Mouse (Mus musculus) WW6 (cell line): ENCODE data around the gene Pakap.

Experiments used
- DNase-seq: peaks from one replicate; pipeline ENCODE4 v3.0.0-alpha.2; 2013; ENCODE audit warnings: low read depth, low spot score

Pakap gene

DNA sequence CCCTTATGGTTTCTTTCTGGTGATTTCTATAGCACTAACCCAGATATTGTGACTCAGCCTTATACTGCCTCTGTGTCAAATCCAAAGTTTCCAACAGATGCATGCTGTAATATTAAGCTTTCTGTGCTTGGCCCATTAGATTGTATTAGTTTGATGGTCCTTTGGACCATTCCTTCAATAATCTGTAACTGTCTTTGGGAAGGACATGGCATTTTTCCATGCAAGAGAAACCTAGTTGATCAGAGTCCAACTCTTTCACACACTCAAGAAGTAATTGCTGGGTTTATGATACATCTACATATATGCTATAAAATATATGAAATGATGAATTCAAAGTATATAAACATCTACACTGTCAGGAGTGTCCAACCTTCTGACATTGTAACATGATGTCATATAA lies 147.9 kb downstream of the Pakap start:
- DNase-seq = no peak

DNA sequence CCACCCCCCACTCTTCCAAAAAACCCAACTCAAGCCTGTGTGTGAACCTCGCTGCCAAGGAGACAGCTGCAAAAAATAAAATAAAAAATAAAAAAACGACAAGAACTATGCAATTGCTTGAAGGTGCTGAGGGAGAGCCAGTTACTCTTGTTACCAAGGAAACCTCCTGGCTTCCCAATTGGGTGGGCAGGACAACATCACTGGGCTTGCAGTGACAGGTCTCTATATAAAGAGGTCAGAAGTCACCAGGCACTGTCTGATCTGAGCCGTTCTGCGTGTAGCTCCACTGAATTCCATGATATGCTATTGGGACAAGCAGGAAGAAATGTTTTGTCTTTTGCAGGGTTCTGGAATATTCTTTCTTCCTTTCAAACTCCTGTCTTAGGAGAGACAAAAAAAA lies 148.8 kb downstream of the Pakap start:
- DNase-seq = no peak

DNA sequence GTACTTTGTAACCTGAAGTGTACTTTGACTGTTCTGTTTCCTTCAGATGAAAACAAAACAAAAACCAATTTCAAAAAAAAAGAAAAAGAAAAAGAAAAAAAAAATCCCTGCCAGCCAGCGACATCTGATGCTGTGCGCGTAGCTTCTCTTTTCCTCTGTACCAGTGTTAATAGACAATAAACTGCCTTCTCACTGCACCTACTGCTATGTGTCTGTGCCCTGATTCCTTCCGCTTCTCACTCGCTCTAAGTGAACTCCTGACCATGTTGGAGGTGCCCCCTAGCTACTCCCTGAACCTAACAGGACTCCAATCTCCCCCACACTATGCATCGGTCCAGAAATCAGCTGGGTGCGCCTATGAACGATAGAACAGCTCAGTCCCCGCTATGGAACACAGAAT lies 149.4 kb downstream of the Pakap start, which contains the start of gene Akap2:
TSS of gene Akap2 (plus strand) at position 304 of the 400 bp plus-strand sequence.
- no peak for DNase-seq

DNA sequence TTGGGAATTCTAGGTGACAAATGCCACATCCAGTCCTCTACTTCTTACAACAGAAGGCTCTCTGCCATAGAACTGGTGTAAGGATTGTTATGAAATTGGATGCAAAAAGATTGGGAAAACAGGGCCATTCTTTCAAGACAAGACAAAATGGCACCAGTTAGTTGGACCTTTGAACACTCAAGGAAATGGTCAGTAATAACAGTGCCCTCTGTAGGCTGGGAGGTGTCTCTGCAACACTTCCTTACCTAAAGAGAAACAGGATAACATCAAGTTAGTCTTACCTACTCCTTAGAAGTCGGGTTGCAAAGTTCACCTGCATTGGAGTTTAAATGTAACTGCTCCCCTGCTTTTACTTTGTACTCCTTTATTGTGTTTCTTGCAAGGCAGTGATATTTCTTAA lies 151.4 kb downstream of the Pakap start:
- no peak for DNase-seq

DNA sequence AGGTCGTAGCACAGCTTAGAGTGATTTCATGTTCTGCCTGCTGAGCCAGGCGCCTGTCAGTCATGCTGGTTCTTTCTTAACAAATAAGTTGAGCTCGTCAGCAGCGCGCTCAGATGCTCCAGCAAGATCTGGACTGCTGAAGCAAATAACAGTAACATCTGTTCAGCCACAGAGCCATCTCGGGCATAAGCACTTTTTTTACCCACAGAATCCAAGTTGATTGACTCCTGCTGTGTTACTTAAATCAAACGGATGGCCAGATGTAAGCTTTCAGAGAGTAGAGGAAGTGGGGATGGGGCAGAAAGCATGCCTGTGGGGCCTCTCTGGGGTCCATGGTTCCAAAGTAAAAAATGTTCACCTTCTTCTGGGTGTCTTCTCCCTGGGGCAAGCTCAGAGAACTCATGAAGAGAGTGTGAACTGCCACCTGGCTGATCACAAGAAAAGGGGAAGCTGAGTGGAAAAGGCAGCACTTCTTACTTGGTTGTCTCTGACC lies 152.9 kb downstream of the Pakap start:
- DNase-seq = no peak

DNA sequence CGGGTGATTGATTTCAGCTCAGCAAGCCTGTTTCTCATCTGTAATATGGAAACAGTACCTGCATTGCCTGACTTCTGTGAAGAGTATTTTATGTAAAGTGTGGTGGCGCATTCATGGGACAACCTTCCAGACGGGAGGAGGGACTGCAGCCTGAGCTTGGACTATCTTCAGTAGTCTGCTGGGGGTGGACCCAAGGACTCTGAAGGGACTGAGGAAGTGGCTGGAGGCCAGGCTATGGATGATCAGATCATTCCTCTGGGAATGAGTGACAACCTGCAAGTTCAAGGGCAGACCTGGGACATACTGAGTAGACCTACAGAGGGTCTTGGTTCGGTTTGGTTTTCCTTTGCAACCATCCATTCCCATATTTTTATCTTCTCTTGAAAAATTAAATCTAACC lies 154.3 kb downstream of the Pakap start:
- DNase-seq = no peak

DNA sequence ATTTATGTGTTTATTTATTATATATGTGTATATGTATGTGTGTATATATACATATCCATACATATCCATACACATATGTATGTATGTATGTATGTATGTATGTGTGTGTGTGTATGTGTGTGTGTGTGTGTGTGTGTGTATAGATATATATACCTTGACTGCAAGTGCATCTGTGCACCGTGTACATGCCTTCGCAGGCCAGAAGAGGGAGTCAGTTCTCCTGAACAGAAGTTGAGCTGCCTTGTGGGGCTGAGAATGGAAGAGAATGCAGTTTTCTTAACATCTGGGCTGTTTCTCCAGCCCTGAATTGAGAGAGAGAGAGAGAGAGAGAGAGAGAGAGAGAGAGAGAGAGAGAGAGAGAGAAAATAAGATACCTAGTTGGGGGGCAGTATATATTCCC lies 155.7 kb downstream of the Pakap start:
- no peak for DNase-seq

DNA sequence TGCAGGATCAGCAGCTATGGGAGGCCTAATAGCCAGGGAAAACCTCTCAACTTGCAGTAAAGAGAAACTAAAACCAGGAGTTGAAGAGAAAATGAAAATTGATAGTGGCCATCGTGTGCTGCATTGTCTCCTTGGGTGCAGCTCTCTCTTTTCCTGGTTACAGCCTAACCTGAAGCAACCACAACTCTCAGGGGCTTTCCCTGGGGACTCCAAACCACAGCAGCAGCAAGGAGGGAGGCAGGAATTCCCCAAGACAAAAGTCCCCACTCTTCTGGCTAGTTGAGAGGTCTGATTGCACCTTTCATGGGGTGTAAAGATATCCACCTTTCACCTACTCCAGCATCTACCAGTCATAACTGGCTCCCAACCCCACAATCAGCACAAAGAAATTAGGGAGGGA lies 157.6 kb downstream of the Pakap start:
- DNase-seq = no peak

DNA sequence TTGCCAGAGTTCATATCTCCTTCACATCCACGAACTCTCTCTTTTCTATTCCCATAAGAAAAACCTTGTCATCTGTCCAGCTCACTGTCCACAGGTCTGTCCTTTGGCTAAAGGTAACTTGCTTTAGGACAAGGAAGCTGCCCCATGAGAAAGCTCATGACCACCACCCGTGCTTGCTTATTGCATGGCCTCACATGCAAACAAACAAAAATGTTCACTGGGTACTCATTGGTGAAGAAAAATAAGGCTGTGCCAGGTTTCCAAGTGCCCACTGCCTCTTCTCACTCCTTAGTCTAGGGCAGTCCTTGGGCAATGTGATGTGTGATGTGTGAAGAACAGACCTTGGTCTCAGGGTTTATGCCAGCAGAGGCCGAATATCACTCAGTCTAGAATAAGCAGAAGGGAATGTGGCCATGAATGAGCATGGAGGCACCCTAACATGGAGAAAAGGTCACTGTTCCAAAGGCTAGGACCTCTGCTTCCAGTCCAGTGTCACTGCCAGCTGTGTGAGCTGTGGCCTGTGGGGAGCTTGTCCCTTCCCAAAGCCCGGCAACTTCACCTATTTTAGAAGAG lies 160.7 kb downstream of the Pakap start:
- no peak for DNase-seq

DNA sequence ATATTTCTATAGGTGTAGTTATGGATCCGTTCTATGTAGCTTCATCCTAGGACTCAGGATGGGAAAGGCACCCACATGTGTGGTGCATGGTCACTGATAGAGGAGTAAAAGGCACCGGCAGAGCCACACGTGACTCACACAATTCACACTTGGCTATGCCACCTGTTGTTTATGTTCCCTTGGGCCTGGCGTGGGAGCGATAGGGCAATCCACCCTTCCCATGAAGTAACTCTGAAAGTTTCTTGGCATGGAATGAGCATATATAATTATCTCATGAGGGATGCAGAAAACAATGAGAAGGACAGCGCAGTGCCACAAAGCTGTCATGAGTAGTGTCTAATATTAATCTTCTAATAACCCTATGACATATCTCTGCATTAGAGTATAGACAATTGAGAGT lies 162.1 kb downstream of the Pakap start:
- no peak for DNase-seq

DNA sequence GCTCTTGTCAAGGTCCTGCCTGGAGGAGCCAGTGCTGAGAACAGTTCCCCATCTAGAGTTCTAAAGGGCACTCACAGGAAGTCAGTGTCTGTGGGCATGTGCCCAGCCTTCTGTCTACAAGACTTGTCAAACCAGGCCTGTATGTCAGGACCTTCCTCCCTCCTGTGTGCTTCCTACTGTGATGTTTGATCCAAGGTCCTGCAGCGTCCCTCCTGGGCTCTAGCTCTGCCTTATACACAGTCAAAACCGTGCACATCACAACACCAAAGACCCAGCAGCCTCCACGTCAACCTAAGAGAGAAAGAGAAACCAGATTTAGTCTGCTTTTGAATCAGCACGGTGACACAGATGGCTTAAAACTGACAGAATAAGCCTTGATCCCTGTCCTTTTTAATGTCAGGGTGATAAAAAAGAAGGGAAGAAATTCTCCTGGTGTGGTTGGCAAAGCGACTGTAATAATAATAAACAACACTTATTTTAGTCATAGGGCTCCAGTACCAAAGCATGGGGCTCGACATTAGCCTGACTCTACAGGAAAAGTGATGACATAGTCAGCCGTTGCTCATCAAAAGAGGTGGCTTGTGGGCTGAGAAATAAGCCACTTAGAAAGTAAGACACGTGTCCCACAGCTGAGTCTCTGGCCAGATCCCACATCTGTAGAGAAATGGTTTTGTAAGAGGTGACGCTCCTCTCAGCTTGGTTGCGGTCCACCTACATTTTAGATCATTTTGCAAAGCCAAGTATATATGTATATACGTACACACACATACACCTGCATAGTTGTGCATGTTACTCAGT lies 163.0 kb downstream of the Pakap start:
- no peak for DNase-seq

DNA sequence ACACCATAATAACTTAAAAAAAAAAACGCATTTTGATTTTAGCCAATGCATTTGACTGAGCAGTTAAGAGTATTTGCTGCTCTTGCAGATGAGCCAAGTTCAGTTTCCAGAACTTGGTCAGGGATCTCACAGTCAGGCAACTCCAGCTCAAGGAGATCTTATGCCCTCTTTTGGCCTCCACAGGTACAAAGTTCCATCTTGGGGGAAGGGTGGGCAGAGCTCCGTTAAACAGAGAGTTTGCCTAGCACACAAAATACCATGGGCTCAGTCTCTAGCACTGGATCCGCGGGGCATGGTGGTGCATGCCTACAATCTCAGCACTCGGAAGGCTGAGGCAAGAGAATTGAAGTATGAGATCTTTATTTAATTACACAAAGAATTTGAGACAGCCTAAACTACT lies 164.4 kb downstream of the Pakap start:
- no peak for DNase-seq

DNA sequence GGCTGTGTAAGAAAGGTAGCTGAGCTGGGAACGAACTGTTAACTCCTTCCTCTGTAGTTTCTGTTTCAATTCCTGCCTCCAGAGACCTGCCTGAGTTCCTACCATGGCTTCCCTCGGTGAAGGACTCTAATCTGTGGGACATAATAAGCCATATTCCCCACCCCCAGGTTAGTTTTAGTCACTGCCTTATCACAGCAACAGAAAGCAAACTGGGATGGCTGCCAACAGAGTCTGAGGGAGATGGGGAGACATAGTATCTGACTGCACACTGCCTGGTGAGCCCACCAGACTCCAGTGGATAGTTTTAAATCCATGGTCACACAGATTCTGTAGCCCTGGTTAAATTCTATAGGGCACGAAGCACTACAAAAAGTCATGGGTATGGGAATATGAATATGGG lies 165.5 kb downstream of the Pakap start:
- no peak for DNase-seq

DNA sequence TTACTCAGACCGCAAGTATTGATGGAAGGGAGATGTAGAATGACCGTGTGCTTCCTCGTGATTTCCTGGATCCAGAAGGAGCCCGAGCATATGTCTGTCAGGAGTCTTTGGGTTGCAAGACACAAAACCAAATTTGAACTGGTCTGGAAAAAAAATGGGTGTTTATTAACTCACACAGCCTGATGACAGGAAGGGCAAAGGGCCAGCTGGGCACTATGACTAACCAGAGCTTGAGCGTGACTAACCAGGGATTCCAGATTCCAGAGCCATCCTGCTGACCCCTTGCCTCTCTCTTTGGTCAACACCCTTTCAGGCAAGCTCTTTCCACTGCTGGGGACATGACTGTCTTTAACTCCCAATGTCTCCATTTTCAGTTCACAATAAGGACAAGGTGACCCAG lies 167.4 kb downstream of the Pakap start:
- DNase-seq = no peak

DNA sequence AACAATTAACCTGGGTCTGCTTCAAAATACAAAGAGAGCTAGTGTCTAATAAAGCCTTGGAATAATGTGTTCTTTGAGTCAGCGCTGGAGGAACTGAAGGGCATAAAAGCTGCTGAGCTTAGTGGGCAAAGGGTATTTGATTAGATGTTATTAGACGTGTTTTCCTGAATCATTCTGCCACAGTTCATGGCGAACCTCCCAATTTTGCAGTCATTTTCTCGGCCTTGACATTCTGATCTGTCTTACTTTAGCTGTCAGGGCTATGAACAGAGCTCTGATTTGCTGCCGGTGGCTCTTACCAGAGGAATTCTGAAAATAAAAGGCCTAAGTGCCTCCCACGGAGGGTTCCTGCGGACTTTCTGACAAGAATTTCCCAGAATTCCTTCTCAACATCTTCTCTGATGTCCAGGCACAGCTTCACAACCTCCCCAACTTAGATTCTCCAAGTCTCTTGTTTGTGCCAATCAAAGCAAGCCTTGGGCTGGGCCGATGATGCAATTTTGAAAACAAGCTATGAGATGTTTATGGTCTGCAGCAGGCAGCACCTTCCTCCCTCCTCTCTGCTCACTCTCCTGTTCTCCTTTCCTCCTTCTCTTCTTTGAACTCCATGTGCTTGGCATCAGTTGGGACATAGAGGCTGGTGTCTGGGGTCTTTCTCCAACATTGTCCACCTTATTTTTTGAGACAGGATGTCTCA lies 171.0 kb downstream of the Pakap start:
- DNase-seq = no peak

DNA sequence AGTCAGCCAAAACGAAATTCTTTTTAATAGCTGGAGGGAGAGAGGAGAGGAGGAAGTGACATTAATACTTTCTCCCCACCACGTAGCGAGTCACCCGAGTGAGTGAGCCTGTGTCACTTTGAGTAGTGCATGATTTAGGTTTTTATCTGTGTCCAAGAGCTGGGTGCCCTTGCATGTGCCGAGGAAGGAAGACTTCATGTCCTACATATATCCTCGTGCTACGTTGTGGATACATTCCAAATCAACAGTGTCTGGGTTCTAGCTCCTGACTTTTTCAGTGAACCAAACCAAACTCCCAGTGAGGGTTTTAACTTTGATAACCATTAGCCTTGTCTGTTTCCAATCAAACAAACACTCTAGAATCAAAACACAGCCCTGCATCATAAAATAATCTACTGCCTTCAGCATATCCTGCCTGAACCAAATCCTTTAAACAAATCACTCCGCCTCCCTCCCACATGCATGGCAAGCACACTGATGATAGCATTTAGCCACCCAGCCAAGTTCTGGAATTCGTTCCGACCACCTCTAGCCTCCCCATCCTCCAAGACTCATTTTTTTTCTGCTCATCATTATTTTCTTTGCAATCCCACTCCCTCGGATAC lies 175.4 kb downstream of the Pakap start:
- no peak for DNase-seq

DNA sequence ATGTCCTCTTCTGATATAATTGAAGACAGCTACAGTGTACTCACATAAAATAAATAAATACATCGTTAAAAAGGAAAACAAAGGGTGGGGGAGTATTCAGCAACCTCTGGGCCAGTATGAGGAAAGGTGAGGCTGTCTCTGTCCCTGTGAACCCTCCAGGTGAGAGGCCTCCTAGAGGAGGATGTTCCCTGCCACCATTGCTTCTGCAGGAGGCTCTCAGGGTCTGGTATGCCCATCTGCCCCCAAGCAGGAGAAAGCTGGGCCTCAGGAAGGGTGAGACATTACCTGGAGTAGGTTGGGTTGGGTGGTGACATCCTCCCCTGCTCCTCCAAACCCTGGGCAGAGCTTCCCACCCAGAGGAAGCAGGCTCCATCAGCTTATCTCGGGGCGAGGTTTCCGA lies 182.7 kb downstream of the Pakap start:
- no peak for DNase-seq

DNA sequence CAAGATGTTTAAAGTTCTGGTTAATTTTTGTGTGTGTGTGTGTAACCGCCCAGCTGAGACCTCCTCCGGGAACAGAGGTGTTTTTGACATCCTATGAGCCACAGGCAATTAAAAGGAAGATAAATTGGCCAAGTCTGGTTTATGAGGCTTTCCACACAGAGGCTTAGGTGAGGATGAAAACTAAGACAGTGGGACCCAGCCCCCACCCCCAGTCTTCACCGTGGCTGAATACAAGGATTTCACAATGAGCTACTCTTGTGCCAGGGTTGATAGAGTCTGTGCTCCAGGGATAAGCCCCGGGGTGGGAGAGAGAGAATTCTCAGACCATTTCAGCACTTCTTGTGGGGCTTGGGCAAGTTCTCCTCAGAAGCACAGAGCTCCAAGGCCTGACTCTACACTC lies 183.1 kb downstream of the Pakap start:
- DNase-seq = no peak

DNA sequence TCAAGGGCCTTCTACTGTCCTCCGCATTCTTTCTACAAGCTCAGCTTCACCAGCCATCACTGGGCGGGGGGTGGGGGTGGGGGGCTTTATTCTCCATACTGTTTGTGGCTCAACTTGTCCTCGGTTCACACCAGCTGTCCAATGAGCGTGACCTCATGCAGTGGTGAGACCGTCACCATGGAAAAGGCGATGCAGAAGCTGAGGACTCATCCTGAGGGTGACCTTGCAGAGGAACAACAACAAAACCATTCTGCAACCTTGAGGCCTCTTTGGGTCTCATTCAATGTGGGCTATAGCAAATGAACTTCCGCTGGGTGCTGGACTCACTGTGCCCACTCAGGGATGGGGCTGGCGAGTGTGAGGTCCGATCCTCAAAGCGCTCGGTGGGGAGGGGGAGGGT lies 183.6 kb downstream of the Pakap start:
- no peak for DNase-seq

DNA sequence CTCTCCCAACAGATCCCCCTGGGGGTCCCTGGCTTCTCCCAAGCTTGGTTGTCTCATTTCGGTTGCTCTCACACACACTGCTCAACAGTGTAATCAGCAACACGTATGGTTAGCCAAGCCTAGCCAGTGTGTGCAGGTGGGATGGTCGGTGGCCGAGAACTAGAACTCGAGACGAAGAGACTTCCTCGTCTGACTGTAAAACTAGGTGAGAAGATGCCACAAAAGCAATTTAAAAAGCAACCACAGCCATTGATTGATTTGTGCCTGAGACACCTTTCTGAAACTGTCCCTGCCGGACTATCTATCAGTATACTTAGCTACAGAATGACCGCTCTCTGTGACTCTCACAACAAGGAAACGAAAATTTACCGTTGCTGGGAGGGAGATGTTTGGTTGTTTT lies 187.1 kb downstream of the Pakap start:
- no peak for DNase-seq

DNA sequence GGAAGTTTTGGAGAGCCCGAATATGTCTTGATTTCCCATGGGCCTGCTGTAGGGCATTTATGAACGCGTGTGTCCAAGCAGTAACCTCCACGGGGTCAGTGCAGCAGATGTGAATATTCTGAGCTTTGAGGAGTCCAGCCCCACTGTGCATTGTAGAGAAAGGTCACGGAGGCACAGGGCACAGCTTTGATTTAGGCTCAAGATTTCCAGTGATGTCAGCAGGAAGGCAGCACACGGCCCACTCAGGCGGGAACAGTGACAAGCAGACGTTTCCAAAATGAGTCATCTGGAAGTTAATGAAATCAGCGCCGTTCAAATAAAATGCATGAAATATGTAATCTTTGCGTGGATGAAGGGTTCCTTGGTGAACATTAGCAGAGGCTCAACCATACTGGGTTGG lies 190.0 kb downstream of the Pakap start:
- DNase-seq = no peak

DNA sequence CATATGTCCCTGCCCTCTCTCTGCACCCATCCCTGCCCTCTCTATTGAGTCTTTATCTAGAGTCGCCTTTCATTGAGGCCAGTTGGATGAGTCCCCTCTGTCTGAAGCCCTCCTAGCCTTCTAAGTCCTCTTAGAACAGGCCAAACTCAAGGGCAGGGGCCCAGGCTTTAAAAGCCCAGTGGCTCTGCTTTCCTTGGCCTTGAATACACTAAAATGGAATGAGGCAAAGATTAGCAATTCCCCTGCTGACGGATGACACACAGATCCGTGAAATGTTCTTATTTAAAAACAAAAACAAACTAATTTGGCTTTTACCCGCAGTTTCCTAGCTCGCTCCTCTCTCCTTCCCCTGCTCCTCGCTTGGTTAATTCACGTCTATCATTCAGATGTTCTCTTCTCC lies 194.4 kb downstream of the Pakap start:
- no peak for DNase-seq
